Mouse (Mus musculus): ENCODE data around the gene Slc35e1.

- TF ChIP-seq CTCF (IDR thresholded peaks at IDR 0.05; ENCODE audit: low read depth): no peak
- TF ChIP-seq EP300 (IDR thresholded peaks at IDR 0.05; ENCODE audit: low read depth): no peak
These were observed 5.5 kb upstream of the Slc35e1 start for GRCm38 (mm10) chr8:72497911-72498310.
